Mouse (Mus musculus): ENCODE results near the gene Eps15.
A peak's percentile ranks its signal among the peaks of the same experiment; 100 is the strongest.

The Eps15 gene

DNA sequence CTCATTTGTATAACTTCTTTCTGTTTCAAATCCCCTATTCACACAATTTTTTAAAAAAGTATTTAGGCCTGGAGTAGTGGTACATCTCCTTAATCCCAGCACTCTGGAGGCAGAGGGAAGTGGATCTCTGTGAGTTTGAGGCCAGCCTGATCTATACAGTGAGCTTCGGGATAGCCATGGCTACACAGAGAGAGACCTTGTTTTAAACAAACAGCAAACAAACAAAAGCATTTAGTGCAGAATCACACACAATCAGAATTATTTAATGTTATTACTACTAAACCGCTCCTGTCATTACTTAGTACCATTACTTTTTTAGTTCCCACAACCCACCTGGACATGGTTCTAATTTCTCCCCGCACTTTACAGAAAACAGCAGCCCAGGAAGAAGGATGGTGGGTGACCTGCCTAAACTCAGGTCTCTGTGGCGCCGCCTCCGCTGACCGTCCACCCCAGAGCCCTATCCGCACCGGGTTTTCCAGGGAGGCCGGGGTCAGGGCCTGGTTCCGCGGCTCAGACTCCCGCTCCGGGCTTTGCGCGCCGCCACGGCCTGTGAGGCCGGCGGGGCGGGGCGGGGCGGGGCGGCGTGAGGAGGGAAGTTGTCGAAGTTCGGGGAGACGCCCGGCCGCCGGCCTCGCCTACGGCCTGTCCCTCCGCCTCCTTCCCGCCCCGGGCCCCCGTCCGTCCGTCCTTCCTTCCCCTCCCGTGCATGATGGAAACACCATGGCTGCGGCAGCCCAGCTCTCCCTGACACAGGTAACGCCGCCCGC lies at the start of gene Eps15:
Gene Eps15, plus strand, starts transcription at position 580 of the 770 bp plus-strand sequence.
- DNase-seq (ENCODE audit: inconsistent ontology term), result peak; percentile 97

DNA sequence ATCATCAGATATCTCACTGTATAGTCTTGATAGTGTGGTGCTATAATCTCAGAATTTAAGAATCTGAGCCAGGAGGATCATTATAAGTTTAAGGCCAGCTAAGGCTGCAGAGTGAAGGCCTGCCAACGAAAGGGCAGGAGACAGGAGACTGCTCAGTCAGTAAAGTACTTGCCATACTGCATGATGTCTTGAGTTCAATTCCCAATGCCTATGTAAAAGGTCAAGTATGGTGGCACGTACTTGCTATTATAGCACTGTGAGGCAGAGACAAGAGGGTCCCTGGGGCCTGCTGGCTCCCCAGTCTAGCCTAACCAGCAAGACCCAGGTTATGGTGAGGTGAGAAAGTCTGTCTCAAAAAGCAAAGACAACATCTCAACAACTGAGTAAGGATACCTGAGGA lies 45.9 kb upstream of the Eps15 start, which contains the start of gene Calr4:
Gene Calr4, plus strand, starts transcription at position 301 of the 400 bp plus-strand sequence.
- no peak for DNase-seq (ENCODE audit: inconsistent ontology term)

DNA sequence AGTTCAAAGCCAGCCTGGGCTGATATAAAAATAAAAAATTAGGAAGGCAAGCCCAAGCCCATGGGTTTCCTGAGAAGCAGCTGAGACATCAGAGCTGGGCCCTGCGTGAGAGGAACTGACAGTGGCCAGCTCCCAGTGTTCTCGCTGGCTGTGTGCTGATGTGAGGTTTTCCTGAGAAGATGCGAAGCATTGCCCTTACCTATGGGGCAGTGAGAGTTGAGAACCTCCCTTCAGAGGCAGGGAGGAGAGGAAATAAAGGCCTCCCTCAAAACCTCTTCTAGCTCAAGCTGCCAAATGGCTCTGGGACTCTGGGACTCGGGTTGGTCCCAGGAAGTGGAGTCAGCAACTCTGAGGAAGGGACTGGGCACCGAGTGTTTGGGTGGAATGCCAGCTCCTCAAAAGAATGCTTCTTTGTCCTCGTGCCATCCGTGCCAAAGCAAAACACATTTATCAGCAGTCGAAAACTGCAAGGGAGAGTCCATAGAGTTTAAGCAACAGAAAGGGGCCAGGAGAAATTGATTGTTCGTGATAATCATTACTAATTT lies 45.2 kb upstream of the Eps15 start:
- DNase-seq (ENCODE audit: inconsistent ontology term), result peak; percentile 80

GRCm38 (mm10) chr4:109236186-109236879 lies 43.7 kb upstream of the Eps15 start:
- no peak for DNase-seq (ENCODE audit: inconsistent ontology term)

- DNase-seq (ENCODE audit: inconsistent ontology term), result peak; percentile 45
These were observed 41.4 kb upstream of the Eps15 start for GRCm38 (mm10) chr4:109238428-109239268.

DNA sequence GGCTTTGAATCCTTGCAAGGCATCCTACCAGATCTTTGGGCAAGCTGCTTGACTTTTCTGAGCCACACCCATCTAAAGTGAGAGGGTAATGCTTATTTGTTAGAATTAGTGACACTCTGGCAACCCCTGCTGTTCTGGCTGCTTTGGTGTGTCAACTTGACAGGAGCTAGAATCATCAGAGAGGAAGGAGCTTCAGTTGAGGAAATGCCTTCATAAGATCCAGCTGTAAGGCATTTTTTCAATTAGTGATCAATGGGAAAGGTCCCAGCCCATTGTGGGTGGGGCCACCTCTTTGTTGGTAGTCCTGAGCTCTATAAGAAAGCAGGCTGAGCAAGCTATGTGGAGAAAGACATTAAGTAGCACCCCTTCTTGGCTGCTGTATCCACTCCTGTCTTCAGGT lies 38.8 kb upstream of the Eps15 start:
- DNase-seq (ENCODE audit: inconsistent ontology term), result no peak

- peak; percentile 87 for DNase-seq (ENCODE audit: inconsistent ontology term)
These were observed 38.1 kb upstream of the Eps15 start for GRCm38 (mm10) chr4:109241934-109242333.

DNA sequence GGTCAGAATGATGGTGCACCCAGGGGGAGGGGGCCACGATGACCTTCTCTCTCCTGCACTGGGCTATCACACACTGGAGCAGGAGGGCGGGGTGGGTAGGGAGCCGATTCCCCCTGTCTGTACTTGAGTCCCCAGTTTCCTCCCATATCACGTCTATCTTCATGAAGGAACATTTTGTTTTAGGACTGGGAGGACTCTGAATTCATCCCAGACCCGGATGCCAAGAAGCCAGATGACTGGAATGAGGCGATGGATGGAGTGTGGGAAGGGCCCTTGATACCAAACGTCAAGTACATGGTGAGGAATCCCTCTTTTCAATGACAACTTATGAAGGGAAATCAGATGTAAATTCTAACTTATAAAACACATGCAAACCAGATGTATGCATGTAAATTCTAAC lies 35.6 kb upstream of the Eps15 start:
- DNase-seq (ENCODE audit: inconsistent ontology term), result no peak

- no peak for DNase-seq (ENCODE audit: inconsistent ontology term)
These were observed 35.0 kb upstream of the Eps15 start for GRCm38 (mm10) chr4:109245016-109245620.

DNA sequence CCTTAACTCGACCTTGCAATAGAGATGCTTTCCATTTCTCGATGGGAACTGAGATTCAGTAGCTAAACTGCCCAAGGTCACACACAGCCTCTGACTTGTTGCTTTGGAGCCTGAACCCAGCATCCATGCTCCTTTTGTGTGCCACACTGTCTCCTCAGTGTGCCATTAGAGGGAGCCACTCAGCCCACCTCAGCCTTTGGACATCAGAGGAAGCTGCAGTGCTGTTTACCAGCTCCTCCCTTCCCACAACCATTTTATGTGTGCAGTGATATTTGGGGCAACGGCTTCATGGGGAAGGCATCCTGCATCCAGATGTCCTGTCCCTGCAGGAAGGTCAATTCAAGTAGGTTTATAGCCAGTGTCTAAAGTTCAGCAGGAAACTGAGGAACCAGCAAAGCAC lies 28.5 kb upstream of the Eps15 start:
- DNase-seq (ENCODE audit: inconsistent ontology term), result no peak

- DNase-seq (ENCODE audit: inconsistent ontology term), result no peak
These were observed 27.9 kb upstream of the Eps15 start for GRCm38 (mm10) chr4:109252199-109252598.

- no peak for DNase-seq (ENCODE audit: inconsistent ontology term)
These were observed 26.4 kb upstream of the Eps15 start for GRCm38 (mm10) chr4:109253664-109254151.

GRCm38 (mm10) chr4:109254511-109254910 lies 25.6 kb upstream of the Eps15 start:
- DNase-seq (ENCODE audit: inconsistent ontology term), result no peak

DNA sequence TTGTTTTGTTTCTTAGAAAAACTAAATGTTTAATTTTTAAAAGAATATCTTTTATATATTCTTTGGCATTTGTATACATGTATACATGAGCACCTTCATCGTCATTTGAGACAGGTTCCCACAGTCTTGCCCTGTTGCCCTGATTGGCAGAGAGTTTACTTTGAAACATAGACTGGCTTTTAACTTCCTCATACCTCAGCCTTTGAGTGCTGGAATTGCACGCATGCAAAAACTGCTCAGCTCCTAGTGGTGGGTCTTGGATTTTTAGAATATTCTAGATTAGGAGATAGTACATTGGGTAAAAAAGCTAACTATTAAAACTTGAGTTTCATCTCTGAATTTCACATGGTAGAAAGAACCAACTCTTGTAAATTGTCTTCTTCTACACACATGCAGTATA lies 24.7 kb upstream of the Eps15 start:
- DNase-seq (ENCODE audit: inconsistent ontology term), result no peak

- no peak for DNase-seq (ENCODE audit: inconsistent ontology term)
These were observed 24.2 kb upstream of the Eps15 start for GRCm38 (mm10) chr4:109255727-109256417.

GRCm38 (mm10) chr4:109256791-109257190 lies 23.3 kb upstream of the Eps15 start:
- no peak for DNase-seq (ENCODE audit: inconsistent ontology term)

DNA sequence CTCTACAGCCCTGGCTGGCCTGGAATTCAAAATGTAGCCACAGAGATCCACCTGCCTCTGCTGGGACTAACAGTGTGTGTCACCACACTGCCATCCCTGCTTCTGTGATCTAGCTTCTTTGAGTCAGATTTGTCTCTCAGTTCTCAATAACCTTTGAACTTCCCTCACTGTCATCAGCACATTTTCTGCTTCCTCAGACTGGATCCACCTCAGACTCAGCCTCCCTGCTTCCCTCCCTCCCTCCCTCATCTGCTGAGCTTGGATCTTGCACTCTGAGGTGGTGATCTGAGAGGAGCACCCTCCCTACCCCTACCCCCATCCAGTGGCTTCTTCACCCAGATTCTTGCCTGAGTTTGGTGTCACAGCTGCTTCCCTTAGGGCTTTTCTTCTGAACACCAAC lies 22.4 kb upstream of the Eps15 start:
- no peak for DNase-seq (ENCODE audit: inconsistent ontology term)

DNA sequence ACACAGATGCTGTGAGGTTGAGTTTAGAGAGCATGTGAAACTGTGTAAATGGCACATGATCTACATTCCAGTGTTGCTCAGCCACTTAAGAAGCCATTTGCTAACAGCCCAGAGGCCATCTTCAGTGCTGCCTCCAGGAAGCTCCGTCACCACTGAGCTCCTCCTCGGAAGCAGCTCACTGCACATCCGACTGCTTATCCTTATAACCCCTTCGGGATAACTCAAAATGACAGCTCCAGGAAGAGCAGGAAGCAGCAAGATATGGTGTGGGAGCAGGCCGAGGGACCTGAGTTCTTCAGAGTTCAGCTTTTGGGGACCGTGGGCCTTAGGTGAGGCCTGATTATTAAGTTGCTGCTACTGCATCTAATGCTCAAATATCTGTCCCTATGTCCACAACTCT lies 18.0 kb upstream of the Eps15 start:
- DNase-seq (ENCODE audit: inconsistent ontology term), result no peak

GRCm38 (mm10) chr4:109266056-109266455 lies 14.0 kb upstream of the Eps15 start:
- DNase-seq (ENCODE audit: inconsistent ontology term), result no peak

DNA sequence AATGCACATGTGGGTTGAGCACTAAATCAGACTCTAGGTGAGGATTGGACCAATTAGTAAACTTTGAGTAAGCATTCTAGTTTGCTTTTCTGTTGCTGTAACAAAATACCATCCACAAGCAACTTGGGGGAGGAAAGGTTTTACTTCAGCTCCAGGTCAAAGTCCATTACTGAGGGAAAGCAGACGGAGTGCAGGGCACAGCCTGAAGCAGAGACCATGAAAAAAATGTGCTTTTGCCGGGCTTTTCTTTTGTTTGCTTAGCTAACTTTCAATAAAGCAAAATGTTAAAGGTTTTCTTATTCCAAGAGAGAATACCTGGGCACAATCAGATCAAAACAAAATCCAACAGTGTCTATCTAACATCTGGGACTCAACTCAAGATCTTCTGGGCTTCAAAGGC lies 13.3 kb upstream of the Eps15 start:
- DNase-seq (ENCODE audit: inconsistent ontology term), result no peak

DNA sequence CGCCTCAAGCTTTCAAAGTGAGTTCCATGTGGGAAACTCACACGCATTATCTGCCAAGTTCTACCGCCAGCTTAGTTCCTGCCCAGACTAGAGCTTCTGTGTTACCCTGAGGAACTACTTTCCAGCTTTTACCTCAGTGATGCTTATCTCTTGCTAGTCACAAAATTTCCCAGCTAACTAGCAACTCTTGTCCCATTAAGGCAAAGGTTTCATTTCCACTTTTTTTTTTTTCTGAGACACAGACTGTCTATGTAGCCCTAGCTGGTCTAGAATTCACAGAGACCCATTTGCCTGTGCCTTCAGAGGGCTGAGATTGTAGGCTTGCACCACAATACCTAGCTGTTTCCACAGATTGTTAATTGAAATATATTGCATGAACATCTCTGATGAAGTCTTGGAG lies 12.6 kb upstream of the Eps15 start:
- DNase-seq (ENCODE audit: inconsistent ontology term), result no peak
